Mouse (Mus musculus) adrenal gland, postnatal 14 days (tissue): ENCODE results near the gene Tenm2. TPM values are rescaled to one million over a fixed set of nuclear protein-coding genes. Genes with fewer than 3 reads are reported as not detected.

Experiments used
- DNase-seq: peaks from one replicate; pipeline ENCODE4 v3.0.0; 2021; ENCODE audit warnings: mixed read lengths
- long read RNA-seq, 2 experiments: library from polyadenylated mRNA; stranded (forward); transcript quantifications; one replicate each; pipeline ENCODE4 v2.0.0; 2021
- total RNA-seq: library from RNA; stranded (reverse); gene quantifications from 2 replicates; pipeline ENCODE4 v1.2.3, GENCODE M21; 2021

The Tenm2 gene
- total RNA-seq: 0.41 and 0.68 TPM in 2 replicates
- long read RNA-seq, experiment 1: 0 reads
- long read RNA-seq, experiment 2: 0 reads

- peak; percentile 44 for DNase-seq
Observed at GRCm38 (mm10) chr11:37235914-37236600, at the start of gene Tenm2. Tenm2 (minus strand) TSS chr11:37235964.

- no peak for DNase-seq
Observed at GRCm38 (mm10) chr11:37285186-37285585, 49.4 kb upstream of the Tenm2 start.

- DNase-seq: no peak
Observed at GRCm38 (mm10) chr11:37248796-37249195, 13.0 kb upstream of the Tenm2 start.

- DNase-seq: peak; percentile 6
Observed at GRCm38 (mm10) chr11:37237096-37237725, 1.4 kb upstream of the Tenm2 start.

- DNase-seq: peak; percentile 47
Observed at GRCm38 (mm10) chr11:37236601-37237083, 878 bp upstream of the Tenm2 start.

- no peak for DNase-seq
Observed at GRCm38 (mm10) chr11:37235021-37235795, 556 bp downstream of the Tenm2 start.

- no peak for DNase-seq
Observed at GRCm38 (mm10) chr11:37227404-37227803, 8.4 kb downstream of the Tenm2 start.

GRCm38 (mm10) chr11:37226943-37227342 is 8.8 kb downstream of the Tenm2 start:
- DNase-seq: no peak

GRCm38 (mm10) chr11:37222737-37223136 is 13.0 kb downstream of the Tenm2 start:
- DNase-seq: no peak

GRCm38 (mm10) chr11:37222056-37222455 is 13.7 kb downstream of the Tenm2 start:
- no peak for DNase-seq

- DNase-seq: no peak
Observed at GRCm38 (mm10) chr11:37220921-37221320, 14.8 kb downstream of the Tenm2 start.

GRCm38 (mm10) chr11:37186132-37186531 is 49.6 kb downstream of the Tenm2 start:
- DNase-seq: peak; percentile 62

- no peak for DNase-seq
Observed at GRCm38 (mm10) chr11:37177426-37177825, 58.3 kb downstream of the Tenm2 start.

- no peak for DNase-seq
Observed at GRCm38 (mm10) chr11:37153933-37154880, 81.6 kb downstream of the Tenm2 start.

GRCm38 (mm10) chr11:37153382-37153781 is 82.4 kb downstream of the Tenm2 start:
- DNase-seq: no peak

- DNase-seq: no peak
Observed at GRCm38 (mm10) chr11:37150011-37150410, 85.8 kb downstream of the Tenm2 start.

GRCm38 (mm10) chr11:37143996-37144395 is 91.8 kb downstream of the Tenm2 start:
- no peak for DNase-seq

GRCm38 (mm10) chr11:37143478-37143877 is 92.3 kb downstream of the Tenm2 start:
- no peak for DNase-seq

GRCm38 (mm10) chr11:37128893-37129292 is 106.9 kb downstream of the Tenm2 start:
- DNase-seq: no peak

GRCm38 (mm10) chr11:37118058-37118457 is 117.7 kb downstream of the Tenm2 start:
- no peak for DNase-seq

- DNase-seq: no peak
Observed at GRCm38 (mm10) chr11:37115188-37115587, 120.6 kb downstream of the Tenm2 start.

GRCm38 (mm10) chr11:37107069-37107468 is 128.7 kb downstream of the Tenm2 start:
- no peak for DNase-seq
